Mouse (Mus musculus) cerebellum, adult 2 months (tissue): ENCODE measurements at regions not wholly inside any gene's neighbourhood (a gene's known extent, or its start where the extent isn't known, plus 50 kb on each side); places are given as distances from the start of the nearest gene placed in this dataset.

Experiments used
- DNase-seq, 2 experiments: peaks; one replicate each; pipeline ENCODE4 v3.0.0; 2021
- H3K27ac ChIP-seq: fragments of 200-500 bp; 2 replicates; pipeline ENCODE4 v1.5.1; 2012; ENCODE audit warnings: low read length, control low read depth, inconsistent platforms; ENCODE audit not compliant: insufficient read depth
- H3K27me3 ChIP-seq: fragments of 200-500 bp; 2 replicates; pipeline ENCODE4 v1.6.1; 2012; ENCODE audit warnings: inconsistent platforms, mild to moderate bottlenecking, low read length, moderate library complexity; ENCODE audit not compliant: control insufficient read depth, insufficient read depth
- H3K4me1 ChIP-seq: fragments of 200-500 bp; 2 replicates; pipeline ENCODE4 v1.6.1; 2011; ENCODE audit warnings: low read length; ENCODE audit not compliant: control insufficient read depth, insufficient read depth
- H3K4me3 ChIP-seq: fragments of 200-500 bp; replicated peaks from 2 replicates; pipeline ENCODE3; 2011; ENCODE audit warnings: mild to moderate bottlenecking, low read depth, low read length, control low read depth; ENCODE audit not compliant: insufficient read depth
- CTCF ChIP-seq: fragments of 200-500 bp; IDR thresholded peaks from 2 replicates; pipeline ENCODE4 v1.5.1; 2011; ENCODE audit warnings: low read depth, mild to moderate bottlenecking, control low read depth, low read length, moderate library complexity, borderline replicate concordance; ENCODE audit not compliant: insufficient read depth
- POLR2A ChIP-seq: fragments of 200-500 bp; IDR thresholded peaks from 2 replicates; pipeline ENCODE4 v1.6.1; 2011; ENCODE audit warnings: low read length, control low read depth, borderline replicate concordance; ENCODE audit not compliant: insufficient read depth
- WGBS: fragments of 180-500 bp; shearing (Covaris S2); methylation state at CpG from one replicate; pipeline ENCODE4 v1.1.7; 2018; 5-methylcytosine and 5-hydroxymethylcytosine counted together

- 83% methylated on average over 8 of the region's 8 CpGs for WGBS
- H3K4me1 ChIP-seq, result no peaks in the 10 kb centered on the region
- H3K27me3 ChIP-seq, result no peaks in the 10 kb centered on the region; the same call in 1 of the 2 replicates
- no peak for DNase-seq
- no peak overlapping the region for H3K4me3 ChIP-seq
- H3K27ac ChIP-seq, result no peak overlapping the region
- no peak for TF ChIP-seq POLR2A
- TF ChIP-seq CTCF, result 0 out of 2 replicates have a peak, but pooled peaks have one; percentile 27
These were observed 404.2 kb downstream of the Glrx3 start for GRCm38 (mm10) chr7:137841456-137842100.

- 33% methylated on average over 11 of the region's 11 CpGs for WGBS
- peak; percentile 25 to 44 for DNase-seq
- H3K27me3 ChIP-seq, result no peaks in the 10 kb centered on the region; the same call in 1 of the 2 replicates
- no peak overlapping the region for H3K4me3 ChIP-seq
- H3K4me1 ChIP-seq, result no peaks in the 10 kb centered on the region
- no peak for TF ChIP-seq CTCF
- no peak for TF ChIP-seq POLR2A
- H3K27ac ChIP-seq, result no peak overlapping the region
These were observed 410.4 kb downstream of the Glrx3 start for GRCm38 (mm10) chr7:137847856-137848255.

GRCm38 (mm10) chr7:137851061-137851460, 413.6 kb downstream of the Glrx3 start:
- H3K27ac ChIP-seq, result no peak overlapping the region
- TF ChIP-seq POLR2A, result no peak
- TF ChIP-seq CTCF, result no peak
- H3K27me3 ChIP-seq, result no peaks in the 10 kb centered on the region; the same call in 1 of the 2 replicates
- 76% methylated on average over 4 of the region's 4 CpGs for WGBS
- H3K4me3 ChIP-seq, result no peak overlapping the region
- no peaks in the 10 kb centered on the region for H3K4me1 ChIP-seq
- DNase-seq, result no peak

GRCm38 (mm10) chr7:137859681-137860080, 422.3 kb downstream of the Glrx3 start:
- no peak overlapping the region for H3K27ac ChIP-seq

DNA sequence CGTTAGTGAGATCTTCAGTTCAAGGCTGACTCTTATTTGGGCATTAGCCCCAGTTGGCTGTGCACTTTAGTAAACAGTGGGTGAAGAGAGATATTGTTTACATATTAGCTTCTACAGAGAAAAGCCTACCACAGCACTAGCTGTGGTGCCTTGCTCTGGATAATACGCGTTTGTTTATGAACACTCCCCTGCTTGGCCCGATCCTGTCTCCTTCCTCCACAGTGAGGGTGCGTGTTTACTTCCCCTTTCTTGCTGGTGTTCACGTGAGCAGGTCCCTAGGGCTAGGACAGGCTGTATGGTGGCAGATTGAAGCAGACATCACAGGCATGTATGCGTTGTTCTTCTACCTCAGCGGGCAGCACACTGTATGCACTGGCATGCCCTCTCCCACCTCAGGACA, 423.1 kb downstream of the Glrx3 start:
- 85% methylated on average over 8 of the region's 8 CpGs for WGBS
- Histone ChIP-seq H3K27ac (no peak overlapping the region), H3K27me3 (no peaks in the 10 kb centered on the region), H3K4me1 (no peaks in the 10 kb centered on the region; the same call in 1 of the 2 replicates), H3K4me3 (no peak overlapping the region)
- no peak for DNase-seq
- TF ChIP-seq POLR2A (no peak), CTCF (no peak)

More at GRCm38 (mm10) chr7:137859681-137860080, 422.3 kb downstream of the Glrx3 start:
- H3K27me3 ChIP-seq, result no peaks in the 10 kb centered on the region
- 55% methylated on average over 3 of the region's 3 CpGs for WGBS
- no peaks in the 10 kb centered on the region; the same call in 1 of the 2 replicates for H3K4me1 ChIP-seq
- no peak for TF ChIP-seq CTCF
- TF ChIP-seq POLR2A, result no peak
- H3K4me3 ChIP-seq, result no peak overlapping the region
- DNase-seq, result no peak

GRCm38 (mm10) chr7:137864912-137865311, 427.5 kb downstream of the Glrx3 start:
- H3K27me3 ChIP-seq, result no peaks in the 10 kb centered on the region
- TF ChIP-seq CTCF, result no peak
- TF ChIP-seq POLR2A, result no peak
- 45% methylated on average over 4 of the region's 4 CpGs for WGBS
- peak in 1 of 2 experiments; percentile 12 for DNase-seq
- peaks cover 3% of the 10 kb centered on the region; the same call in 1 of the 2 replicates for H3K4me1 ChIP-seq
- H3K4me3 ChIP-seq, result no peak overlapping the region
- H3K27ac ChIP-seq, result no peak overlapping the region

DNA sequence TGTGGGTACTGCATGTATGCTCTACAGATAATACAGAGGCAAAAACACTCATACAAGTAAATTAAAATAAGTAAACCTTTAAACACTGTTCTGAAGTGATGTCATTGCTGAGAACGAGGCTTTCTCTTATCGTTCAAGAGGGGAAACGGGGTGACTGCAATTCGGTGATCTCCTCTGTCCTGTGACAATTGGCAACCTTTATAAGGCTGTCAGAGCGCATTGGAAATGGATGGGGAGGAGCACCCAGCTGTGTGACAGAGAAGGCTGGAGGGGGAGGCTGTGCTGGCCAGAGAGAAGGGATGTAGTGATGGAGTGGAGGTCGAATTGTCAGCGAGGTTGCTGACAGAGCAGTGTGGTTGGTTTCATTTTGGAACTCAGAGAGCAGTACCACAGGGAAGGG, 428.0 kb downstream of the Glrx3 start:
- no peak for TF ChIP-seq CTCF
- no peak for TF ChIP-seq POLR2A

GRCm38 (mm10) chr7:137866880-137867279, 429.5 kb downstream of the Glrx3 start:
- TF ChIP-seq POLR2A (no peak), CTCF (no peak)
- H3K4me3 ChIP-seq, result no peak overlapping the region
- no peak for DNase-seq
- WGBS, result 90% methylated on average over 6 of the region's 6 CpGs
- H3K27ac ChIP-seq, result no peak overlapping the region
- H3K27me3 ChIP-seq, result no peaks in the 10 kb centered on the region
- H3K4me1 ChIP-seq, result peaks cover 3% of the 10 kb centered on the region; the same call in 1 of the 2 replicates

More for the DNA sequence above, 428.0 kb downstream of the Glrx3 start:
- H3K4me3 ChIP-seq, result no peak overlapping the region
- no peak for DNase-seq
- H3K4me1 ChIP-seq, result peaks cover 3% of the 10 kb centered on the region; the same call in 1 of the 2 replicates
- no peaks in the 10 kb centered on the region for H3K27me3 ChIP-seq
- 58% methylated on average over 7 of the region's 7 CpGs for WGBS
- H3K27ac ChIP-seq, result no peak overlapping the region
